Mouse (Mus musculus) cerebellum, adult 2 months (tissue): Measurements from ENCODE around the gene Tpra1. TPM values are rescaled to one million over a fixed set of nuclear protein-coding genes. Genes with fewer than 3 reads are reported as not detected.
A peak's percentile ranks its signal among the peaks of the same experiment; 100 is the strongest.

Source experiments
- DNase-seq, 2 experiments: peaks; one replicate each; pipeline ENCODE4 v3.0.0; 2021
- H3K27ac ChIP-seq: fragments of 200-500 bp; 2 replicates; pipeline ENCODE4 v1.5.1; 2012; ENCODE audit warnings: low read length, control low read depth, inconsistent platforms; ENCODE audit not compliant: insufficient read depth
- H3K27me3 ChIP-seq: fragments of 200-500 bp; 2 replicates; pipeline ENCODE4 v1.6.1; 2012; ENCODE audit warnings: inconsistent platforms, mild to moderate bottlenecking, low read length, moderate library complexity; ENCODE audit not compliant: control insufficient read depth, insufficient read depth
- H3K4me1 ChIP-seq: fragments of 200-500 bp; 2 replicates; pipeline ENCODE4 v1.6.1; 2011; ENCODE audit warnings: low read length; ENCODE audit not compliant: control insufficient read depth, insufficient read depth
- H3K4me3 ChIP-seq: fragments of 200-500 bp; replicated peaks from 2 replicates; pipeline ENCODE3; 2011; ENCODE audit warnings: mild to moderate bottlenecking, low read depth, low read length, control low read depth; ENCODE audit not compliant: insufficient read depth
- CTCF ChIP-seq: fragments of 200-500 bp; IDR thresholded peaks from 2 replicates; pipeline ENCODE4 v1.5.1; 2011; ENCODE audit warnings: low read depth, mild to moderate bottlenecking, control low read depth, low read length, moderate library complexity, borderline replicate concordance; ENCODE audit not compliant: insufficient read depth
- POLR2A ChIP-seq: fragments of 200-500 bp; IDR thresholded peaks from 2 replicates; pipeline ENCODE4 v1.6.1; 2011; ENCODE audit warnings: low read length, control low read depth, borderline replicate concordance; ENCODE audit not compliant: insufficient read depth
- WGBS: fragments of 180-500 bp; shearing (Covaris S2); methylation state at CpG from one replicate; pipeline ENCODE4 v1.1.7; 2018; 5-methylcytosine and 5-hydroxymethylcytosine counted together
- polyA plus RNA-seq: library from polyadenylated mRNA; depleted of rRNA; stranded (reverse); fragments of >200 nt; gene quantifications from 2 replicates; pipeline ENCODE4 v1.2.3, GENCODE M21; 2012

Tpra1 gene
- polyA plus RNA-seq, 1 experiment, result 206 TPM

DNA sequence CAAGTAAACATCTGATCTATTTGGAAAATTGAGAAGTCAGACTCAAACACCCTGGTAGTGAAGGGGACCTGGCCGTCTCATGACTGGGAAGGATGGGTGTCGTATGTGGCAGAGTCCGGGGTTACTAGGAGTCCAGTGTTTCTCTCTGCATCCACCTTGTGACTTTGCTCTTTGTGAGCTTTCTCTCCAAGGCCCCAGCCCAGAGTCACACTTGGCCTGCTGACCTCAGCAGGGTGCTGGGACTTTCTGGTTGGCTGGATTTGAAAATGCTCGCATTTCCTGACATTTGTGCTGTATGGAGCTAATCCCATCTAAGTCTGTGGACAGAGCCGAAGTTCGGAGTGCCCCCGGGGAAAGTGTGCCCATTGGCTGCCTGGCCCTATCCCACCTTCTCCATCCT is 3.0 kb downstream of the Tpra1 start:
- Histone ChIP-seq H3K4me1 (peaks cover 51% of the 10 kb centered on the region), H3K27me3 (no peaks in the 10 kb centered on the region), H3K27ac (peak overlapping the region; percentile 42; the same call in 1 of the 2 replicates), H3K4me3 (no peak overlapping the region)
- DNase-seq, result no peak
- TF ChIP-seq POLR2A (no peak), CTCF (no peak)
- 70% methylated on average over 7 of the region's 7 CpGs for WGBS

DNA sequence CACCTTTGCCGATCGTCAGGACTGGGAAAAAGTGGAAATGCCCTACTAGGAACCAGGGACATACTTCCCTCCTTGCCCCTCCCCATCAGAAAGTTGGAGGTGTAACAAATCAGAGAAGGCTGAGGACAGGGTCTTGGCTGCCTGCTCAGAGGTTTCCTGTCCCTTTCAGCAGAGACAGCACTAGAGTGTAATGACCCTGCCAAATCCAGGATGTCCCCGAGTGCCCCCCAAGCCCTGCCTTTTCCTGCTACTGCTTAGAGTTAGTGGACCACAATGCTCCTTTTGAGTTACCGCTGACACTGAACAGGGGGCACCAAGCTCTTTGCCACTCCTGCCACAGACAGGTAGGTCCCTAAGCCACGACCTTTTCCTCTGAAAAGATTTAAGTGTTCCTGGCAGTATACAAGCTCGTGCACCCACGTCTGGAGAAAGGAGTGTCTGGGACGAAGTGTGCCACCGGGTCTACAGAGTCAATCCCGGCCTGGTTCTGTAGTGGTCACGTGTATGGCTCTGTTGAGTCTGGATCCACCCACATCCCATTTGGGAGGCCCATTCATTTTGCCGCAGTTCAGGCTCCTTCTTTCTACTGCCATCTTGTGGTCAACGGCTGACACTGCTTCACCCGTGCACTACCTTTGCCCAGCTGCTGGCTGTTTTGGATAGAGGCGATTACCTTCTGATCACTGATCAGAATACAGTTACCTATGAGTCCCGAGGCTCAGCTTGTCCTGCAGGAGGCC is 4.5 kb downstream of the Tpra1 start:
- WGBS, result 17% methylated on average over 16 of the region's 16 CpGs
- DNase-seq, result peak; percentile 72 to 76
- TF ChIP-seq POLR2A, result no peak
- peak; percentile 88 for TF ChIP-seq CTCF
- H3K4me1 ChIP-seq, result peaks cover 42% of the 10 kb centered on the region
- no peaks in the 10 kb centered on the region for H3K27me3 ChIP-seq
- H3K4me3 ChIP-seq, result no peak overlapping the region
- H3K27ac ChIP-seq, result no peak overlapping the region

- Histone ChIP-seq H3K27me3 (no peaks in the 10 kb centered on the region), H3K4me3 (no peak overlapping the region), H3K27ac (no peak overlapping the region), H3K4me1 (peaks cover 48% of the 10 kb centered on the region)
- 87% methylated on average over 6 of the region's 6 CpGs for WGBS
- DNase-seq, result no peak
- TF ChIP-seq POLR2A (no peak), CTCF (no peak)
Measured at GRCm38 (mm10) chr6:88909151-88909550, 7.1 kb downstream of the Tpra1 start.

DNA sequence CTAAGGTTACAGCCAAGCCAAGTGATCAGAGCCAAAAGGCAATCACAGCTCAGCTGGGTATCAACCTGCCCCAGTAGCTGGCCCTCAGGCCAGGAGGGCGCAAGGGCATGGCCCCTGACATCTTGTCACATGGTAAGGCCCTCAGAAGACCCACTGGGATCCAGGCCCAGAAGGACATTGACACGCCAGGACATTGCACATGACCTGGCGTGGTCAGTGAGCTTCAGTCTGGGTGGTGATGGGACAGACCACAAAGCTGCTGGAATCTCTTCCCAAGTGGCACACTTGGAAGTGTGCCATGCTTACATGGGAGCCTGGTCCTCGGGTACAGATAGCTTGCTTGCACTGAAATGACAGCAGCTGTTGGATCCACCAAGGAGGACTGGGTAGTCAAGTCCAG is 11.0 kb downstream of the Tpra1 start:
- Histone ChIP-seq H3K4me3 (no peak overlapping the region), H3K27ac (no peak overlapping the region), H3K27me3 (no peaks in the 10 kb centered on the region), H3K4me1 (peaks cover 27% of the 10 kb centered on the region)
- WGBS, result 35% methylated on average over 4 of the region's 4 CpGs
- TF ChIP-seq CTCF, result no peak
- no peak for TF ChIP-seq POLR2A
- no peak for DNase-seq

DNA sequence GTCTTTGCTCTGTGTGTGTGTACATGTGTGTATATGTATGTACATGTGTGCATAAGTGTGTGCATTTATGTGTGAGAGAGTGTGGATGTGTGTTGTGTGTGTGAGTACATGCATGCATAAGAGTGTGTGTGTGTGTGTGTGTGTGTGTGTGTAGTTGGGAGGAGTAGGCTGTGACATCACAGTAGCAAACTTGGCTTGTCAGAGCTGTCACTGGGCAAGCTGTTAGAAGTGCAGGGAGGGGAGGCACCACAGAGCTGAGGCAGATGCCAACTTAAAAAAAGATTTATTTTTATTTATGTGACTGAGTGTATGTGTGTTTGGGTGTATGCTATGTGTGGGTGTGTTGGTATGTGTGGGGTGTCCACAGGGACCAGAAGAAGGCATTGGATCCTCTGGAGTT is 11.4 kb downstream of the Tpra1 start:
- H3K27me3 ChIP-seq, result no peaks in the 10 kb centered on the region
- H3K4me3 ChIP-seq, result no peak overlapping the region
- no peak for DNase-seq
- H3K4me1 ChIP-seq, result peaks cover 27% of the 10 kb centered on the region
- H3K27ac ChIP-seq, result no peak overlapping the region
- TF ChIP-seq CTCF, result no peak
- no peak for TF ChIP-seq POLR2A

GRCm38 (mm10) chr6:88914799-88915198 is 12.7 kb downstream of the Tpra1 start:
- Histone ChIP-seq H3K4me3 (no peak overlapping the region), H3K27me3 (no peaks in the 10 kb centered on the region), H3K27ac (no peak overlapping the region), H3K4me1 (peaks cover 27% of the 10 kb centered on the region)
- TF ChIP-seq POLR2A (no peak), CTCF (no peak)
- WGBS, result 58% methylated on average over 5 of the region's 5 CpGs
- DNase-seq, result no peak

GRCm38 (mm10) chr6:88915510-88915909 is 13.5 kb downstream of the Tpra1 start:
- Histone ChIP-seq H3K27ac (no peak overlapping the region), H3K4me1 (peaks cover 27% of the 10 kb centered on the region), H3K4me3 (no peak overlapping the region), H3K27me3 (no peaks in the 10 kb centered on the region)
- TF ChIP-seq CTCF (no peak), POLR2A (no peak)
- DNase-seq, result peak in 1 of 2 experiments; percentile 70
- WGBS, result 16% methylated on average over 4 of the region's 4 CpGs

DNA sequence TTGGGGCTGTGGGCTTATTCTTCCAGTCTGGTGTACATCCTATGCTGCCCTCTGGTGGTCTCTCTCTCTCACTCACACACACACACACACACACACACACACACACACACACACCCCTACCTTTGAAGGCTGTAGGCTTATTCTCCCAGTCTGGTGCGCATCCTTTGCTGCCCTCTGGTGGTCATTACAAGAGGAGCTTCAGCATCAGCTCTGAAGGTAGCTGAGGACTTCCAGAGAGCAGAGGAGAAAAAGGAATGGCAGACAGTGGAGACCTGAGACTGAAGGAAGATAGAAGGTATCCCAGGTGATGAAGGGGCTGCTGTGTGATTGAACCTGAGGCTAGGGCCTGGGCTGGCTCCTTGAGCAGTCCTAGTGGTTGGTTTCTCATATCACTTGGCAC is 14.1 kb downstream of the Tpra1 start:
- Histone ChIP-seq H3K27me3 (no peaks in the 10 kb centered on the region), H3K27ac (no peak overlapping the region), H3K4me3 (no peak overlapping the region), H3K4me1 (peaks cover 27% of the 10 kb centered on the region)
- WGBS, result 81% methylated on average over 1 of the region's 1 CpGs
- TF ChIP-seq CTCF, result peak; percentile 63; the same call in 1 of the 2 replicates
- TF ChIP-seq POLR2A, result no peak
- DNase-seq, result peak in 1 of 2 experiments; percentile 65
